Mouse (Mus musculus) olfactory bulb, adult 2 months (tissue): ENCODE results near the gene Myo9b.

Experiments used
- CTCF ChIP-seq: fragments of 200-500 bp; IDR thresholded peaks from 2 replicates; pipeline ENCODE4 v1.5.1; 2012; ENCODE audit warnings: low read depth, mild to moderate bottlenecking, low read length, moderate library complexity; ENCODE audit not compliant: insufficient read depth
- POLR2A ChIP-seq: fragments of 200-500 bp; IDR thresholded peaks from 2 replicates; pipeline ENCODE4 v1.6.1; 2012; ENCODE audit warnings: mild to moderate bottlenecking, low read depth, low read length, moderate library complexity; ENCODE audit not compliant: insufficient read depth

DNA sequence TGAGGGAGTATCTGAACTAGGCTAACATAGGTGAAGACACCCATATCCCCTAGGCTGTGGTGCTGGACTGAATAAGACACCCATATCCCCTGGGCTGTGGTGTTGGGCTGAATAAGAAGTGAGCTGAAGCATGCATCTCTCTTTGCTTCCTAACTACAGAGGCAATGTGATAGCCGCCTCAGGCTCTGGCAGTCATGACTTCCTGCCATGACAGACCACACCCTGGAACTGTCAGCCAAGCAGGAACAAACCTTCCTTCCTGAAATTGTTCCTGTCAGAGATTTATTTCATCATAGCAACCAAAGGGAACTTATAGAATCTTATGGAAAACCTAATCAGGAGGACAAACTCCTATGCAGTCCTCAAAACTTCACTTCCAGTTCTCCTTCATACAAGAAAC is 115.8 kb downstream of the Myo9b start:
- TF ChIP-seq CTCF (no peak), POLR2A (no peak)
